Mouse (Mus musculus) CH12.LX (cell line): ENCODE measurements around the gene Neurog3.

Experiments
- CTCF ChIP-seq, 2 experiments: IDR thresholded peaks in 1 of 2; conservative IDR thresholded peaks in 1 of 2; 2 replicates each; pipeline ENCODE4 v1.5.1; 2011 to 2012; ENCODE audit warnings: low read depth in 2 of 2, low read length in 2 of 2, improper control_type of control experiment in 1 of 2, inconsistent platforms in 1 of 2, mild to moderate bottlenecking in 1 of 2, moderate library complexity in 1 of 2
- EP300 ChIP-seq: IDR thresholded peaks from 2 replicates; pipeline ENCODE4 v1.6.1; 2011; ENCODE audit warnings: low read length, improper control_type of control experiment
- MYC ChIP-seq: IDR thresholded peaks from 2 replicates; pipeline ENCODE4 v1.6.1; 2011; ENCODE audit warnings: low read depth, mild to moderate bottlenecking, improper control_type of control experiment, low read length
- POLR2A ChIP-seq: IDR thresholded peaks from 2 replicates; pipeline ENCODE4 v1.6.1; 2011; ENCODE audit warnings: low read depth, mild to moderate bottlenecking, improper control_type of control experiment, low read length
- TBP ChIP-seq: conservative IDR thresholded peaks from 2 replicates; pipeline ENCODE4 v1.6.1; 2011; ENCODE audit warnings: low read depth, low read length, improper control_type of control experiment
- TCF12 ChIP-seq: IDR thresholded peaks from 2 replicates; pipeline ENCODE4 v1.6.1; 2014; ENCODE audit warnings: low read depth, mild to moderate bottlenecking, inconsistent platforms, low read length, improper control_type of control experiment
- UBTF ChIP-seq: IDR thresholded peaks from 2 replicates; pipeline ENCODE4 v1.6.1; 2012; ENCODE audit warnings: low read depth, mild to moderate bottlenecking, inconsistent platforms, low read length, improper control_type of control experiment, moderate library complexity

DNA sequence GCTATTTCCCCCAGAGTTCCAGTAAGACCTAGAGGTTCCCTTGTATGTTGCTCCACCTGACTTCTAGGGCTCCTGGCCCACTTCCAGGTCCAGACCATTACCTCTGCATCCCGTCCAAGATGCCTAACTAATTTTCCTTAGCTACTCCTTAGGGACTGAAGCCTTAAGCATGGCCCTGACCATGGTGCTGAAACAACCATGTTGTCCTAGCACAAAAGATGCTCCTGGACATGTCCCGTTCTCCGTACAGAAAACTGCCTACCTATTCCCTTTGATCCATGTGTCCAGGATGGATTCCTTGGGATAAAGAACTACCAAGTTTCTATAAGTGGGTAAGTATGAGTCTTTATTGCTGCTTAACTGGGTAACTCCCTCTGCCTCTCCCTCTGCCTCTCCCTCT, 5.2 kb downstream of the Neurog3 start:
- TF ChIP-seq CTCF (conservative IDR thresholded peaks at IDR 0.05 in 1 of 2, IDR thresholded peaks at IDR 0.05 in 1 of 2; ENCODE audit: low read depth in 2 of 2, low read length in 2 of 2) (no peak), TBP (no peak), UBTF (no peak), POLR2A (no peak), EP300 (no peak), TCF12 (no peak), MYC (no peak)
